Mouse (Mus musculus) midbrain, embryonic 15.5 days (tissue): Measurements from ENCODE around the gene Cftr. TPM values are rescaled to one million over a fixed set of nuclear protein-coding genes. Genes with fewer than 3 reads are reported as not detected.

Experiments
- ATAC-seq: fragments of 200-750 bp; cut with Nextera tagmentation; replicated peaks from 2 replicates; pipeline ENCODE4 v1.8.0; 2017; ENCODE audit warnings: moderate TSS enrichment
- H3K27ac ChIP-seq: fragments of 300-500 bp; sonication (generic); 2 replicates; pipeline ENCODE4 v1.5.1; 2015; ENCODE audit warnings: mild to moderate bottlenecking, inconsistent platforms
- H3K27me3 ChIP-seq: fragments of 300-500 bp; sonication (generic); replicated peaks from 2 replicates; pipeline ENCODE4 v1.6.1; 2015; ENCODE audit warnings: inconsistent platforms
- H3K36me3 ChIP-seq: fragments of 300-500 bp; sonication (generic); replicated peaks from 2 replicates; pipeline ENCODE4 v1.6.1; 2015; ENCODE audit warnings: inconsistent platforms
- H3K4me1 ChIP-seq: fragments of 300-500 bp; sonication (generic); 2 replicates; pipeline ENCODE4 v1.6.1; 2015; ENCODE audit warnings: inconsistent platforms
- H3K4me2 ChIP-seq: fragments of 300-500 bp; sonication (generic); 2 replicates; pipeline ENCODE4 v1.6.1; 2015; ENCODE audit warnings: inconsistent platforms, mild to moderate bottlenecking, moderate library complexity
- H3K4me3 ChIP-seq: fragments of 300-500 bp; sonication (generic); 2 replicates; pipeline ENCODE4 v1.5.1; 2015; ENCODE audit warnings: mild to moderate bottlenecking, inconsistent platforms
- H3K9ac ChIP-seq: fragments of 300-500 bp; sonication (generic); 2 replicates; pipeline ENCODE4 v1.6.1; 2015; ENCODE audit warnings: mild to moderate bottlenecking, inconsistent platforms
- H3K9me3 ChIP-seq: fragments of 300-500 bp; sonication (generic); 2 replicates; pipeline ENCODE4 v1.6.1; 2016; ENCODE audit warnings: inconsistent platforms
- WGBS: fragments of 180-500 bp; shearing (Covaris S2); methylation state at CpG from one replicate; pipeline ENCODE4 v1.1.7; 2015; ENCODE audit warnings: mixed read lengths; 5-methylcytosine and 5-hydroxymethylcytosine counted together
- polyA plus RNA-seq: library from polyadenylated mRNA; unstranded; fragments of >200 nt; fragmentation: Nextera tagmentation; extraction: Ambion mirVana; gene quantifications from 2 replicates; pipeline ENCODE4 v1.2.1, GENCODE M21; 2015

Gene Cftr
- polyA plus RNA-seq = 0.46 and 0.81 TPM in 2 replicates

DNA sequence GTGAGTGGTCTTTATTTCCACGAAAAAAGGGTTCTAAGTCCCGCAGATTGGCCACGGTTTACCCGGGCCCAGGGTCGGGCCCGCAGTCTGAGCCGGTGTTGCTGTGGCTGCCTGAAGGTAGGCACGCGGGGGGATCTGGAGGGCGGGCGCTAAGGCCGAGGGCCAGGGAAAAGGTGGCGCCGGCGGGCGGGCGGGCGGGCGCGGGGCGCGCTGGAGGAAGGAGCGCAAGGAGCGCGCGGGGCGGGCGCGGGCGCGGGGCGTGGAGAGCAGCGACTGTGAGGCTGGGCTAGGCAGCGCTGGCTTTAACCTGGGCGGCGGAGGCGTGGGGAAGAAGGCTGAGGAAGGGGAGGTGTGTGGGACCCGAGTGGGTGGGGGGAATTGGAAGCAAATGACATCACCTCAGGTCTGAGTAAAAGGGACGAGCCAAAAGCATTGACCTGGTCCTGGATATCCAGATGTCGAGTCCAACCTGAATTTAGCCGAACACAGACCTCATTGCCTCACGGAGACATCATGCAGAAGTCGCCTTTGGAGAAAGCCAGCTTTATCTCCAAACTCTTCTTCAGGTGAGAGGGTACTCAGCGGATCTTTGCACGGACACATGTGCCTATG lies at the start of gene Cftr:
Cftr (plus strand) TSS at position 377 of the 612 bp plus-strand sequence.
- H3K36me3 ChIP-seq = no peaks in the 10 kb centered on the region
- peak within 1 kb of the TSS; percentile 61 for H3K9ac ChIP-seq
- 2% methylated on average over 39 of the region's 45 CpGs for WGBS
- H3K9me3 ChIP-seq = no peaks in the 10 kb centered on the region
- peak within 1 kb of the TSS; percentile 56 for H3K4me3 ChIP-seq
- 0 out of 2 replicates have a peak, but pooled peaks cover 4% of the 10 kb centered on the region for H3K27me3 ChIP-seq
- H3K4me2 ChIP-seq = peak within 1 kb of the TSS; percentile 86
- no peaks in the 10 kb centered on the region for H3K4me1 ChIP-seq
- no peak within 1 kb of the TSS for H3K27ac ChIP-seq
- peak; percentile 97 for ATAC-seq

DNA sequence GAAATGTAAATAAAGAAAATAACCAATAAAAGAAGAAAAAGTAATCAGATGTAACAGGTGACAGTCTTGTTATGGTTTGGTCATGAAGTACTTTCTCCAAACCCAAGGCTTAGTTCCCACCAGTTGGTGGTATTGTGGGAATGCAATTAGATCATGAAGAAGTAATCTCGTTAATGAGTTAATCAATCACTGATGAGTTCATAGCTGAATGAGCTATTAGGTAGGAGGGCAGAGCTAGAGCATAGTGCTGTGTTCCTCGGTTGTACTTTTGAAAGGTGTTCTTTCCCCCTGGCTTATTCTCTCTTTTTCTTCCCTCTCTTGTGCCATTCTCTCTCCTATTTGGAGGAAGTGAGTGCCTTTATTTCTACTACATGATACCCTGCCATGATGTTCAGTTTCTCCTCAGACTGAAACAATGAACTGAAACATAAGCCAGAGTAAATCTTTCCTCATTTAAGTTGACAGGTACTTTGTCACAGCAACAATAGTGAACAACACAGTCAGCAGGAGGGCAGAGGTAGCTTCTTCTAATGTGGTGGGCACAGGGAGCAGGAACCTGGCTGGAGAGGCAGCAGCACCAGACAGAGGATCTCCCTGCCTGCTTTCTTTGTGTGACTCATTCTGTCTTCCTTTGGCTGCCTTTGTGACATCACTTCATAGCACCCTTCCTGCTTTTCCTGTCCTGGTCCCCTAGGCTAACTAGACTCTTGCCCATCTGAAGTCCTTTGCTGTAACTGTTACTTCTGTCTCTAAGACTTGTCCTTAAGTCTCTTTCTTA lies 43.1 kb upstream of the Cftr start:
- Histone ChIP-seq H3K4me3 (no peak overlapping the region), H3K4me2 (no peak overlapping the region), H3K27me3 (no peaks in the 10 kb centered on the region), H3K27ac (no peak overlapping the region), H3K36me3 (no peaks in the 10 kb centered on the region), H3K9me3 (no peaks in the 10 kb centered on the region), H3K4me1 (no peaks in the 10 kb centered on the region), H3K9ac (no peak overlapping the region)
- no peak for ATAC-seq
- 72% methylated on average over 2 of the region's 2 CpGs for WGBS

DNA sequence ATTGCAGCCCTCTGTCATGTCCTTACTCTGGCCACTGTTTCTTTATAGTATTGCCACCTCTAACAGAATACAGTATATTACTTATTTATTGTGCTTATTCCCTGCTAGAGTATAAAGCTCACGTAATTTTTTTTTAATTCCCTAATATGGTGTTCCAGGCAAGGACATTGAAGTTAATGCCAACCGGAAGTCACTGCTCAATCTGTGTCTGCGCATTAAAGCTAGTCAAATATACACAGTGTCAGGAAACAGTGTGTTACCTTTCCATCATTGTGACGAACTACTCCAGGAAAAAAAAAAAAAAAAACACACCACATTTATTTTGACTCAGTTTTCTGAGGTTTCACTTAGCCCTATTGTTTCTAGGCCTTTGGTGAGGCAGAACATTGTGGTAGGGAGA lies 42.4 kb upstream of the Cftr start:
- Histone ChIP-seq H3K36me3 (no peaks in the 10 kb centered on the region), H3K27ac (no peak overlapping the region), H3K9ac (no peak overlapping the region), H3K9me3 (no peaks in the 10 kb centered on the region), H3K4me3 (no peak overlapping the region), H3K27me3 (no peaks in the 10 kb centered on the region), H3K4me2 (no peak overlapping the region), H3K4me1 (no peaks in the 10 kb centered on the region)
- WGBS = 91% methylated on average over 4 of the region's 4 CpGs
- ATAC-seq = no peak

DNA sequence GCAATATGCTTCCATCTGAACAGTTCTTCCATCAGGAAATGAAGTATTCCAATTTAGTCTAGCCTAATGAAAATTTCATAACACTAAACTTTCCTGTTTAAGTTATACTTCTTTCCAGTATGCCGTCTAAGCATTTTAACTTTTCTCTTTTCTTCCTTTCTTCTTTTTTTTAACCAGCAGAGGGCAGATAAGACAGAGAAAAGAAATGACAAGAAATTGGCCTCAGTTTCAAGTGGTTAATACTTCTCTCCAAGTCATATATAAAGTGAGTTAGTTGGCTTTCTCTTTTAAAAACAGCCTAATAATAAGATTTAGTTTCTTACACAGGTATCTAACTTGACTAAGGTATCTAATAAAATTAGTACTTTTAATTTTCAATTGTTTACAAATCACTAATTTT lies 35.2 kb upstream of the Cftr start:
- Histone ChIP-seq H3K27me3 (no peaks in the 10 kb centered on the region), H3K9me3 (no peaks in the 10 kb centered on the region), H3K36me3 (no peaks in the 10 kb centered on the region), H3K27ac (no peak overlapping the region), H3K9ac (no peak overlapping the region), H3K4me3 (no peak overlapping the region), H3K4me2 (no peak overlapping the region), H3K4me1 (no peaks in the 10 kb centered on the region)
- 60% methylated on average over 1 of the region's 1 CpGs for WGBS
- ATAC-seq = no peak

DNA sequence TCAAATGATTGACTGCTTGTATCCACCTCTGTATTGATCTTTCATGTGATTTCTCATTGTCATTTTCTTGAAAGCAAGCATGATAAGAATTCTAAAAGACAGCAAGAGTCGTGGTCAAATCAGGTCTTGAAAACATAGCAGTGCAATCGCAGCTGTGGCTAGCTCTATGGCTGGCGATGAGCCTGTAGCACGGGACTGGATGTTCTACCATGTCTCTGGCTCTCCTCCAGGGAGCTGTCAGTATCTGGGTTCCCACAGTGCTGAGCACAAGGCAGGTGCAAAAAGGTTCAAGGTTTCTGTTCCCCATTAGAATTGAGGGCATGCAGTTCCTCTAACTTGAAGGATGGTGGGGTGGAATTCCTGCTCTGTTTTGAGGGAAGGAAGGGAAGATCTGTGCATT lies 17.5 kb upstream of the Cftr start:
- Histone ChIP-seq H3K27ac (no peak overlapping the region), H3K4me3 (no peak overlapping the region), H3K4me1 (no peaks in the 10 kb centered on the region), H3K4me2 (no peak overlapping the region), H3K9ac (no peak overlapping the region), H3K9me3 (no peaks in the 10 kb centered on the region), H3K36me3 (no peaks in the 10 kb centered on the region), H3K27me3 (no peaks in the 10 kb centered on the region)
- no peak for ATAC-seq
- WGBS = 73% methylated on average over 4 of the region's 4 CpGs

DNA sequence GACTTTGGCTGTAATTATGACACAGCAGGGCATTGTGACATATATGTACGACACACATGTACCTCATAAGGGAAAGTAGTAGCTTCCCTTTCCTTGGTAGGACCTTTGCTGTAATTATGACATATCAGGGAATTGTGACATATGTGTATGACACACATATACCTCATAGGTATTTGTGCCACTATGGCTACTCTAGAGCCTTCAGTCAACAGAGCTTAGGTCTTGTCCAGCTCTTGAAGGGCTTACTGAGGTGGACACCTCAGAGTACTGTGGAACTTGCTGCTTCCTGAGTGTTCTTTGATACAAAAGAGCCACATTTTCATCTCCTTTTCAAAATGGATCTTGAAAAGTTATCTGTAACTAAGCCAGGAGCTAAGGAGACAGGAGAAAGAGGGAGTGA lies 869 bp upstream of the Cftr start:
- peak; percentile 50; the same call in 1 of the 2 replicates for ATAC-seq
- no peaks in the 10 kb centered on the region for H3K9me3 ChIP-seq
- H3K27me3 ChIP-seq = 0 out of 2 replicates have a peak, but pooled peaks cover 4% of the 10 kb centered on the region
- no peak overlapping the region for H3K4me3 ChIP-seq
- H3K27ac ChIP-seq = no peak overlapping the region
- no peaks in the 10 kb centered on the region for H3K36me3 ChIP-seq
- no peak overlapping the region for H3K4me2 ChIP-seq
- H3K4me1 ChIP-seq = no peaks in the 10 kb centered on the region
- H3K9ac ChIP-seq = no peak overlapping the region
- WGBS = 78% methylated on average over 1 of the region's 1 CpGs

DNA sequence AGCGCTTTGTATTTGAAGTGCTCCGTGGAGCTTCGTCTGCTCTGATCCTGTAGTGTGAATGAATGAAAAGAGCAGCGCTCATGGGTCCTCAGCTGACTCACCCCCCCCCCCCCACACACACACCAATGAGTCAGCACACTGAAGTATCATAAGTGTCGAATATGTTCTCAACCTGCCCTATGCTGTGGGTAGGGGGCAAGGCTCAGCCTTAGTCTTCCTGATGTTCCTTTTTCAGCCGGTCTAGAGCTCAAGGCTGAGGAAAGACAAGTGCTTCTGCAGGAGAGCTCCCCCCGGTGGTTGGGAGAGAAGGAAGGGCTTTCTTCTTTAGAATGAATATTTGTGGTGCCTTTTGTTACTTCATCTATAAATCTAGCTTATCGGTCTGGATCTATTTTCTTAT lies 1.1 kb downstream of the Cftr start:
- 0 out of 2 replicates have a peak, but pooled peaks cover 4% of the 10 kb centered on the region for H3K27me3 ChIP-seq
- H3K4me2 ChIP-seq = no peak overlapping the region
- ATAC-seq = peak; percentile 38; the same call in 1 of the 2 replicates
- H3K27ac ChIP-seq = no peak overlapping the region
- no peak overlapping the region for H3K9ac ChIP-seq
- no peaks in the 10 kb centered on the region for H3K4me1 ChIP-seq
- 50% methylated on average over 8 of the region's 8 CpGs for WGBS
- no peaks in the 10 kb centered on the region for H3K36me3 ChIP-seq
- no peak overlapping the region for H3K4me3 ChIP-seq
- H3K9me3 ChIP-seq = no peaks in the 10 kb centered on the region

DNA sequence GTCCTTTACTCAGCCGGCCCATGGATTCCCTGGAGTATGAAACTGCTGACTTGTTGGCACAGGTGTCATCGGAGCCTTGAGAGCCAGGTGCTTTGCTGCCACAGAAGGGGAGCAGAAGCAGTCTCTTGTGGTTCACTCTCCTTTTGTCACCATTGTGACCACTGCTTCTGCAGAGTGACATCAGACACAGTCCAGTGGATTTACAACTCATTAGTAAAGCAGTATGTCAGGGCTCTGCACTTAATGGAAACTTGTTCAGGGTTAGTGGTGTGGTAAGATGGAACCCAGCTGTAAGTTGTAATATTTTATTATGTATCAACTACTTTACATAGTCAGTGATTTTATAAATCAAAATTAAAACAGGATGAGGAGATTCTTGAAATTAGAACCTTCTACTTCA lies 7.0 kb downstream of the Cftr start:
- H3K9me3 ChIP-seq = no peaks in the 10 kb centered on the region
- H3K36me3 ChIP-seq = no peaks in the 10 kb centered on the region
- no peak for ATAC-seq
- no peak overlapping the region for H3K27ac ChIP-seq
- no peak overlapping the region for H3K4me2 ChIP-seq
- no peaks in the 10 kb centered on the region for H3K27me3 ChIP-seq
- H3K4me3 ChIP-seq = no peak overlapping the region
- 70% methylated on average over 2 of the region's 2 CpGs for WGBS
- H3K9ac ChIP-seq = no peak overlapping the region
- no peaks in the 10 kb centered on the region for H3K4me1 ChIP-seq

DNA sequence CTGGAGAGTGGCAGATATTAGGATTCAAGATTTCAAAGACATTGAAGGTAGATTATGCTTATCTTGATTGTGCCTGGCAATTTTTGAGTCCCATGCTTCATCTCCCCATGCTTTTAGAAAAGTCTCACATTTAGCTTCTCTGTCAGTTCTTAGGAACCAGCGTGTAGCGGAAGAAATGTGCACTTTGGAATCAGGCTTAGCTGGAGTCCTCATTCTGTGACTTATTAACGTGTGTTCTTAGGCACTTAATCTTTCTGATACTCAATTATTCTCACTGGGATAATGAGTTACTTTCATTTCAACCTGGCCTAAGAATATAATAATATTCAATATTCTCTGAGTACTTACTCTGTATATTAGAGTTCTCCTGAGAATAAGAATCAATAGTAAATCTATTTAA lies 10.2 kb downstream of the Cftr start:
- Histone ChIP-seq H3K4me2 (no peak overlapping the region), H3K4me3 (no peak overlapping the region), H3K9ac (no peak overlapping the region), H3K36me3 (no peaks in the 10 kb centered on the region), H3K9me3 (no peaks in the 10 kb centered on the region), H3K27ac (no peak overlapping the region), H3K4me1 (no peaks in the 10 kb centered on the region), H3K27me3 (no peaks in the 10 kb centered on the region)
- 51% methylated on average over 3 of the region's 3 CpGs for WGBS
- ATAC-seq = no peak

DNA sequence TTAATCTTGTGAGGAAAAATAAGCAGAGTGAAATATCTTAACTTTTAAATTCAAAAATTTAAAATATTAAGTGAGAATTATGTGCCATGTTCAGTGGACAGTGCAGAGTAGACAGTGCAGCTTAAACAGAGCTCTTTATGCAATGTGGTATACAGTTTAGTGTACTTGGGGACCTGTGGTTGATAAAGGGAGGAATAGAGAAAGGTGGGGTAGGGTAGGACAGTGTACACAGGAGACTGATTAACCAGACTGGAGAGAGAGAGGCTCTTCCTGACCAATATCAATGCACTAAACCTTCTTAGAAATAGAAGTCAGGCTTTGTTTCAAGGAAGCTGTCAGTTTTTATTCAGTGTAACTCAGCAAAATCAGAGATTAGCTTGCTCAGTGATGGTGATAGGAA lies 12.4 kb downstream of the Cftr start:
- H3K9me3 ChIP-seq = no peaks in the 10 kb centered on the region
- ATAC-seq = no peak
- H3K36me3 ChIP-seq = no peaks in the 10 kb centered on the region
- no peak overlapping the region for H3K9ac ChIP-seq
- no peak overlapping the region for H3K4me3 ChIP-seq
- H3K27me3 ChIP-seq = no peaks in the 10 kb centered on the region
- no peak overlapping the region for H3K4me2 ChIP-seq
- no peaks in the 10 kb centered on the region for H3K4me1 ChIP-seq
- H3K27ac ChIP-seq = no peak overlapping the region

DNA sequence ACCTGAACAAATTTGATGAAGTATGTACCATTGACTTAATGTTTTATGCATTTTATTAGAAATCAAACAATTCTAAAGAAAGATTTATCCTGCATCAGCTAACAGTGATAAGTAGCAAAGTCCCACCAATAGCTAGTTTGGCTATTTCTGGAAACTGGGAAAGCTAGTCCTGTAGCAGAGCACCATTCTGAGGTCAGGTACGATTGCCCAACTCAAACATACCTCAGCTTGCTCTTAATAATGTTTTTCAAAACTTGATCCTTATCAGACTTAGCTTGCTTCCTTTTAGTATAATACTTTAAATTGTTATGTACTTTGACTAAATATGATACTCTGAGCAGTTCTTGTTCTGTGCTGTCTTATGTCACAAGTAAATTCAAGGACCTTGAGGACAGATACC lies 50.2 kb downstream of the Cftr start:
- Histone ChIP-seq H3K4me1 (no peaks in the 10 kb centered on the region), H3K36me3 (no peaks in the 10 kb centered on the region), H3K4me2 (no peak overlapping the region), H3K4me3 (no peak overlapping the region), H3K27me3 (no peaks in the 10 kb centered on the region), H3K9me3 (no peaks in the 10 kb centered on the region), H3K27ac (no peak overlapping the region), H3K9ac (no peak overlapping the region)
- no peak for ATAC-seq
- WGBS = 78% methylated on average over 1 of the region's 1 CpGs

DNA sequence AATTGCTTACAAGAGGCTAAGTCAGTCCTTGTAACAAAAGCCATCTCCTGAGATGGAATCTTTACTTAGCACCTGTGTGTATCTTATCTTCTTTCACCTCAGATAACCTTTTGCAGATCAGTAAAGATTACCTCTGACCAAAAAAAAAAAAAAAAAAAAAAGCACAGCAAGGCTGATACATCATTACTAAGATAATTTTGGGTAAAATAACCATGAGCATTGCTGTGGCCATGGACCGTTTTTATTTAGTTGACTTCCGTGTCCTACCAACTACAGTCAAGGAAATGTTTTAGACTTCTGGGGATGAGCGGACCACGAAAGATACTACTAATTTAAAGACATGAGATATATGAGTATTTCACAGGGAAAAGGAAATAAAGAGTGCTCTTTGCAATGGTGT lies 52.7 kb downstream of the Cftr start:
- Histone ChIP-seq H3K4me1 (no peaks in the 10 kb centered on the region), H3K36me3 (no peaks in the 10 kb centered on the region), H3K27ac (no peak overlapping the region), H3K4me2 (no peak overlapping the region), H3K4me3 (no peak overlapping the region), H3K27me3 (no peaks in the 10 kb centered on the region), H3K9ac (no peak overlapping the region), H3K9me3 (no peaks in the 10 kb centered on the region)
- ATAC-seq = no peak
- 94% methylated on average over 4 of the region's 4 CpGs for WGBS

DNA sequence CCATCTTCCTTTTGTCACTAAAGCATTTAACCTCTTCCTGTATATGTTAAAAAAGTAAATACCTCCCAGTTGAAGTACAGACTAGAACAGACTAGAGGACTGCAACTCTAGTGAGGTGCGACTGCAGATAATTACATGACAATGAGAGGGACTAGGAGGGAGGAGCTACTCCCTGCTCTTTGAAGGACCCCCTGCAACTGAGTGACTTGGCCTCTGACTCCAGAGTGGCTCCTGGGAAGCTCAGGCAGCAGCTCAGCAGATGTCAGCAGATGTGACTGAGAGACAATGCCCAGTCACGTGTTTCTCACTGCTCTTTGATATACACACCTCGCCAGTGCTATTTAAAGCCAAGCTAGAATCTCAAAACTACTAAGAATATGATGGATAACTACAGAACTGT lies 54.7 kb downstream of the Cftr start:
- Histone ChIP-seq H3K9me3 (no peaks in the 10 kb centered on the region), H3K4me2 (no peak overlapping the region), H3K9ac (no peak overlapping the region), H3K27ac (no peak overlapping the region), H3K4me3 (no peak overlapping the region), H3K4me1 (no peaks in the 10 kb centered on the region), H3K27me3 (no peaks in the 10 kb centered on the region), H3K36me3 (no peaks in the 10 kb centered on the region)
- no peak for ATAC-seq
- 4% methylated on average over 3 of the region's 3 CpGs for WGBS
